Mouse (Mus musculus) cerebellum, postnatal 14 days (tissue): ENCODE results near the gene Auts2.
A peak's percentile ranks its signal among the peaks of the same experiment; 100 is the strongest.

ENCODE experiments used
- DNase-seq, 2 experiments: peaks; one replicate each; pipeline ENCODE4 v3.0.0; 2021; ENCODE audit warnings: mixed read lengths in 2 of 2

The Auts2 gene

DNA sequence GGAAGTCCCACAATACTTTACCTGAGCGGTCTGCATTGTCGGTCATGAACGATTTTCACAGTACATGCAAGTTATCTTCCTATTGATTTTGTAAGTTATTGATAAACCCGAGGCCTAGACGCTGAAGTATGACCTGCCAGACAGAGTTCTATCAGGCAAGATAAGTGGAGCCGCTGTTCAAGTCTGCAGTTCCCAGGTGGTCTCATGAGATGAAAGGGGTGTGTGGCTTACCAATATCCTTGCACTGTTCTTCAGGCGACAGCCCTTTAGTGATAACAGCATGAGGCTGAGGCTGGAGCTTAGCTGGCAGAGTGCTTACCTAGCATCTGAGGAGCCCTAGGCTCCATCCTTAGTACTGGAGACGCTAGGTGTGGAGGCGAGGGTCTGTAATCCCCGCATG lies 949.9 kb downstream of the Auts2 start:
- no peak for DNase-seq

DNA sequence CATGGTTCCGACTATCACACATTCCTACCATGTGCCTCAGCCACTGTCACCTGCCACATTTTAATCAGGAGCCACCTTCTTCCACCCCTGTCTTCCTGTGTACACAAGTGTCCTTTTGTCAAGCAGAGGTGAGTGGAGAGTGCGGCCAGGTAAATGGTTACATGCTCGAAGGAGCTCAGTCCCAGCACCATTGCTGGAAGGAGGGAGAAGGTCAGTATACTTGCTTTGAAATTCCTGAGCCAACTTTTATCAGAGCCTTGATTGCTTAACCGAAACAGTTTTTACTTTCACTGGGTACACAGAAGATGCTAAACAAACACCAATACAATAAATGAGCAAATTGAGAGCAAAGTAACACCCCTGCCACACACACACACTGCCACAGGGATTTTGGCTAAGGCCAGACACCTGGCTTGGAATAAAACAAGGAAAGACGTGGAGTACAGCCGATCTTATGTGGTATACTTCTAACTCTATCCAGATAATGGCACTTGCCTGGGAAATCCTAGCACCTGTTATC lies 953.1 kb downstream of the Auts2 start:
- DNase-seq = no peak

DNA sequence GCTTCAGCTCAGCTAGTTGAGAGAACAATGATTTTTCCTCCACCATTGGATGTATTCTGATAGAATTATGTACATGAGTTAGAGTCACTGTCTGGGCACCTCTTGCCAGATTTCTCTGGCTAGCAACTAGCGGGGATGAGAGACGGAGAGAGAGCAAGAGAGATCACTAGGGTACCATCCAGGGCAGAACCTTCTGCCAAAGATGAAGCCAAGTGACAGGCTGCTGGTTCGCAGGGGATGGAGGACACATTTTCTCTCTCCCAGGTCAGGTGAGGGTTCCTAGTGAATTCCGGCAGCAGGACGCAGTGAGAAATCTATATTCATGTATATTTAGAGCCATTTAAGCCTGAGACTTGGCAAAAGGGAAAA lies 956.8 kb downstream of the Auts2 start:
- peak; percentile 37 to 70 for DNase-seq

- peak; percentile 69 to 70 for DNase-seq
Observed at GRCm38 (mm10) chr5:131585684-131586331, 957.3 kb downstream of the Auts2 start.

DNA sequence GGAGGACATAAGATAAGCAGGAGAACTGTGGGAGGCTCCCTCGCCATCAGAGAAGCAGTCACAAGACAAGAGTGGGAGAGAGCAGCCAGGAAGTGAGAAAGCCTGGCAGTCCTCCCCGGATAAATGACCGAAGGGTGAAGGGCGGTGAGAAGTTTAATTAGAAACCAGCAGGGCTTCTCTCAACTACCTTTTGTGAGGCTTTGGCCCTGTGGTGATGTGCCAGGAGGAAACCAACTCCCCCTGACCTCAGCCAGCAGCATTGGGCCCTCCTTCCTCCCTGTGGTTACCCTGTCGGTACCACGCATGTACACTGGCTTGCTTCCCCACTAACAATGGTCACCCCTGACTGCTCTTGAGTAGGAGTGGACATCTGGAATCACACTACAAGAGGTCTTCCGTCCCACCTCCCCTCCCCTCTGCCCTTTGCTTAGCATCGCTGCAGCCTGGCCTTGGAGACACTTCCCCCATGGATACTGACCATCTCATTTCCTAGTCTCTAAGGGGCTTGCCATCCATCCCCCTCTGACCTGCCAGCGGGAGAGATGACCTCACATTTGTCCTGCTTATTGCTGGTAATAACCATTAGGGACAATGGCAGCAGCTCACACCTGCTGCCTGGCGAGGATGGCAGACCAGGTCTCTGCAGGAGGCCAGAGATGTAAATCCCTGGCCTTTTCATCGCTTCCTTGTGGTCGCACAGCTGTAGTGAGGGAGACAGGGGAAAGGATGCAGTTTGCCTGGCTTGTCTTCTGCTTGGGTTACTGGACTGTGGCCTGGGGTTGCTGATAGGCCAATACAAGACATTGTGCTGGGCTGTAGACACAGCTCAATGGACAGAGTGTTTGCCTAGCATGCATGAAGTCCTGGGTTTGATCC lies 958.6 kb downstream of the Auts2 start:
- DNase-seq = no peak

DNA sequence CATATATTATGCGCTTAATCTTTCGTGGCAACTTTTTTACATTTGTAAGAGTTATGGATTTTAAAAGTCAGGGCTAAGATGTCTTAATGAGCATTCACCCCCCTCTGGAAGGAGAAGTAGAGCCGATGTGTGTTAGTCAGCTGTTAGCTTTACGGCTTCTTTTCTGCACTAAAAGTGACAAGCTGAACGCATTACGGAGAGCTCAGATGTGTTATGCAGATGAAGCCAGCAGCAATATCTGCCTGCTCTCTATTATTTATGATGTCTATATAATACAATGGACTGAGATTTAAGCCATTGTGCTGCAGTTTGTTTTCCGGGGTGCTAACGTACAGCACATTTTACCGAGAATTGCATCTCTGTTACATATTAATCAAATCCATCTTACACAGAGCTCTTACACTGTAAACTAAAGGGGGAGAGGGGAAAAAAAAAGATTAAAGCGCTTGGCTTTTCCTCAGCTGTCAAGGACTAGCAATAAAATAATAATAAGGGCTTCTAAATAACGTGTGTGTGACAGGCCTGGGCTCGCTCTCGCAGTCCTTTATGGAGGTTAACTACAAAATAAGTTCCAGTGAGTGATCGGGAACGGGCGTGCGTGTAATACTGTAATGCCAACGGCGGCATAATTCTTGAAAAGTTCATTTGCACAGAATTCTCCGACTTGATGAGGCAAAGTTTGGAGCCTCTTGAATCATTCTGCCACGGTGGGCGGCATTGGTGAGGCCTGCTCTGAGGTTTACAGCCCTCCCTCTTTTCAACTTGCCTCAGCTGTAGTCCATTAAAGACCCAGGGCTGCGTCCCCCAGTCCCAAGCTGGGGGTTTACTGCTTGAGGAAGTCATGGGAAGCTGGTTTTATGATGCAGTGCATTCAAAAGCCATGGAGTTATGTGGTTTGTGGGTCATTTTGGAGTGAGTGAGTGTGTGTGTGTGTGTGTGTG lies 961.8 kb downstream of the Auts2 start:
- no peak for DNase-seq

GRCm38 (mm10) chr5:131578737-131579136 lies 964.4 kb downstream of the Auts2 start:
- no peak for DNase-seq

- DNase-seq = peak in 1 of 2 experiments; percentile 18
Observed at GRCm38 (mm10) chr5:131575733-131576265, 967.3 kb downstream of the Auts2 start.

DNA sequence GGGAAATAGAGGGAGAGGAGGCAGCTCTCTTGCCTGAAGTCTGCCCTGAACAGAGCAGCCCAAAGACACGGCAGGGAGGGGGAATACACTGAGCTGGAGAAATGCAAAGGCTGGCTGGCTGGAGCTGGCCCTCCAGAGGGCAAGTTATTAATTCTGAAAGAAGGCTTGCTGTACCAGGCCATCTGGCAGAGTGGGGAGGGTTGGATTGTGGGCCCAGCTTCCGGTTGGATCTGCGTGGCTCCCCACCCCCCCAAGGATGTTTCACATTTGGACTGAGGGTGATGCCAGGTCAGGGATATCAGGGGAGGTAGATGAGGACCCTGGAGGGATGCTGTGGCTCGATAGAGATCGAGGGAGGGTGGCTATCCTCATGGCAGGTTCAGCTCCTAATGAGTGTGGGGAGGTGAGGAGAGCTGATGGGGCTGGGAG lies 968.0 kb downstream of the Auts2 start:
- DNase-seq = peak; percentile 47 to 55

GRCm38 (mm10) chr5:131574469-131575085 lies 968.6 kb downstream of the Auts2 start:
- peak; percentile 30 to 43 for DNase-seq

- peak; percentile 87 to 89 for DNase-seq
Observed at GRCm38 (mm10) chr5:131573296-131574177, 969.6 kb downstream of the Auts2 start.

- no peak for DNase-seq
Observed at GRCm38 (mm10) chr5:131566032-131566431, 977.1 kb downstream of the Auts2 start.

DNA sequence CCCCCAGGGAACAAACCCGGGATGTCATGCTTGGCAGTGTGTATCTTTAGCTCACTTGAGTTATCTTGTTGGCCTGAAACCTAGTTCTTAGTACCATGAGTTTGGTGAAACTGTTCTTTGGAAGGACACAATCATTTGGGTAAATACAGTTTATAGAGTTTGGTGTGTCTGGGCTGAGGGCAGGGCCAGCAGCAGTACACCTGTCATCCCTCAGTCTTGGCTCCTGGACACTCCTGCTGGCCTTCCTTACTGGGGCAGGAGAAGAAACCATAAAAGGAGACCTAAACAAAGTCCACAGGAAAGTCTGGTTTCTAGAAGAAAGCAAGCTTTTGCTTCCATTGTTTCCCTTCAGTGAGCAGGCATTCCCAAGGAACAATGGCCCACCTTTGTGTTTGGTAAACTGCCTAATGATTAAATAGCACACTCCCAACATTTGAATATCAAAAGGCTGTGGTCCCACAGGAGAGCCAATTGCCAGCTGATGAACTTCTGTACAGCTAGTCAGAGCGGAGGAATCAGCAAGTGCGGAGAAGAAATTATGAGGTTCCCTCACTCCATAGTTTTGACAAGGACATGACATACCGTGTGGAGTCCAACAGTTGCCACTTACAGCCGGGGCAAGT lies 979.4 kb downstream of the Auts2 start:
- no peak for DNase-seq

- DNase-seq = no peak
Observed at GRCm38 (mm10) chr5:131560773-131561560, 982.2 kb downstream of the Auts2 start.

DNA sequence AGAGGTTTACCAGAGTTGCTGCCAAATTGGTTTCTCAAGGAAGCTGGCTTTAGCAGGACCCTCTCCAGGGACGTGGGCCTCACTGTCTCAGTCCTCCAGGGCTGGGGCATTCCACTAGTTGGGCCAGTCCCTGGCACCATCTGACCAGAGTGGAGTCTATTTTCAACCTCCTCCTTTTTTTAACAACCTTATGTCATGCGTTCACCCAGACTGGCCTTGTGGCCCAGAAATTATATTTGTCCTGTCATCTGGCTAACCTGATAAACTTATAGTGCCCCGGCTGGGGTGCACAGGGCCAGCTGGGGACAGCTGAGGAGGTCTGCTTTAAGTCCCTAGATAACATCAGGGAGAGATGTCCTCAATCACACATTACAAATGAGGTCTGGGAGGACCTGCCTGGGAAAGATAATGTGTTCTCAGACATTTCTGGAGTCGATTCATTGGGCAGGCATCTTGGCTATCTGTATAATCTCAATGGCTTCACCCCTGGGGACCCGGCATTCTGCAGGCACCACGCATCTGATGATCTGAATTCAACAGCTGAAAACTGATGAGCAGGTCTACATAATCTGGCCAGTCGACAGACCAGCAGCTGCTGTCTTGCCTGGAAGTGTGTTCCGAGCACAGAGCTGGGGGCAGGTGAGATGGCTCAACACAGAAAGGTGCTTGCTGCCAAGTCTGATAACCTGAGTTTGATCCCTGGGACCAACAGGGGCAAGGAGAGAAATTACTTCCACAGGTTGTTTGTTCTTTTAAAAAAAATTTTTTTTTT lies 984.6 kb downstream of the Auts2 start:
- no peak for DNase-seq

DNA sequence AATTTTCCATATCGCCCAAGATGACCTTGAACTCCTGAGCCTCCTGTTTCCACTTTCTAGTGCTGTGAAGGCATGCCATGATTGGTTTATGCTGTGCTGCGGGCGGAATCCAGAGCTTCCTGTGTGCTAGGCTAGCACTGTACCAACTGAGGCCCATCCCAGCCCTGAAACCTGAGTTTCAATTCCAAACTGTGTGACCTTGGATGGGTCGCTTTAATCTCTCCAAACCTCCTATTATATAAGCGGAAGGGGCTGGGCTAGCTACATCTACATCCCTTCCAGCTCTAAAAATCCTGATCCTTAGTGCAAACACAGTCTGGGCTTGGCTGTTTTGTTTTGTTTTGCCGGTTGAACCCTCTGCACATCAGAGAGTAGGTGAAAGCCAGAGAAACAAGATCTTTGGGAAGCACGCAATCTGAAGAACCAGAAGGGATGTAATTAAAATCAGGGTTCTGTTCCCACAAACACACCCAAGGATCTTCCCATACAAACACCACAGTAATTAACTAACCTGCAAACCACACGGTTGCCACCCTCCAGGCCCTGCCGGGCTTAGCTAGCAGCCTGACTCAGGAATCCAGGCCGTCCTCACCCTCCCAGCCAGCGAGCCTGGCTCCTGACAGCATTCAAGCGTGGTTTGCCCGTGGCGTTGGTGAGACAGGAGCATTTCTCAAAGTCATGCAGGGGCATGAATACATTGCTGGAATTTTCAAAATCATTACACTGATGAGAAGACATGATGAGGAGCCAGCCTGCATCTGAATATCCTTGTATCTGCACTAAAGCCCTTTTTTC lies 985.4 kb downstream of the Auts2 start:
- peak; percentile 27 to 32 for DNase-seq

GRCm38 (mm10) chr5:131548932-131549563 lies 994.1 kb downstream of the Auts2 start:
- DNase-seq = no peak
